Mouse (Mus musculus): ENCODE results near the gene Areg. TPM values are rescaled to one million over a fixed set of nuclear protein-coding genes. Genes with fewer than 3 reads are reported as not detected.

Areg gene
- polyA plus RNA-seq (2015; fragmentation: Nextera tagmentation; extraction: Ambion mirVana), result 0.62 TPM in 2 replicates

DNA sequence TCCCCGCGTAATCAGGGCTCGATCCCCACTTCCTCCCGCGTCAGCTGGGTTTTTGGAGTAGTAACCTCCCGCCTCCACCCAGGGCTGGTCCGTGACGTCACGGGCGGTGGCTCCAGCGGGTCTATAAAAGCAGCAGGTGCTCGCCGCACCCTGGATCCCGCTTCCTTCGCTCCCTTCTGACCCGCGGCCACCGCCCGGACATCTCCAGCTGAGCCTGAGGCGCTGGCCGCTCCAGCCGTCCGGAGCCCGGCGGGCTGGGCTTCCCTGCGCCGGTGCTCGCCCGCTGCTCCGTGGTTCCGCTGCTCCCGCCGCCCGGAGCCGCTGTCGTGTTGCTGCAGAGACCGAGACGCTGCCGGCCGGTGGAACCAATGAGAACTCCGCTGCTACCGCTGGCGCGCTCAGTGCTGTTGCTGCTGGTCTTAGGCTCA, at the start of gene Areg:
Areg (plus strand) TSS at position 154 of the 428 bp plus-strand sequence.
- peak; percentile 34 for DNase-seq (ENCODE audit: low spot score)

DNA sequence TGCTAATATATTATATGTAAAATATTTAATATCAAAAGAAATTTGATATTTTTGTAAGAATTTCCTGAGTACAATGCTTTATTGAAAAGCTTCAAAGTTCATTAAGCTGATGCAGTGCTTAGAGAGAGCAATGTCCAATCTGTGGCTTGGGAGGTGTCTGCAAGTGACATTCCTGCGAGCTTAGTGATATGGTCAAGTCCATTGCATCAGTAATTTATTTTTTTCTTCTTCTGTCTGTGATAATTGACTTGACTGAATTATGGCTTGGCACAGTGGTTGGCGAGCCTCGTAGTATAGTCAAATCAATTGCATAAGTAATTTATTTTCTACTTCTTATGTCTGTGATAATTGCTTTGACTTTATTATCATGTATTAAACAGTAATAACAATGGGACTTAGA, 49.1 kb upstream of the Areg start:
- DNase-seq (ENCODE audit: low spot score), result no peak

DNA sequence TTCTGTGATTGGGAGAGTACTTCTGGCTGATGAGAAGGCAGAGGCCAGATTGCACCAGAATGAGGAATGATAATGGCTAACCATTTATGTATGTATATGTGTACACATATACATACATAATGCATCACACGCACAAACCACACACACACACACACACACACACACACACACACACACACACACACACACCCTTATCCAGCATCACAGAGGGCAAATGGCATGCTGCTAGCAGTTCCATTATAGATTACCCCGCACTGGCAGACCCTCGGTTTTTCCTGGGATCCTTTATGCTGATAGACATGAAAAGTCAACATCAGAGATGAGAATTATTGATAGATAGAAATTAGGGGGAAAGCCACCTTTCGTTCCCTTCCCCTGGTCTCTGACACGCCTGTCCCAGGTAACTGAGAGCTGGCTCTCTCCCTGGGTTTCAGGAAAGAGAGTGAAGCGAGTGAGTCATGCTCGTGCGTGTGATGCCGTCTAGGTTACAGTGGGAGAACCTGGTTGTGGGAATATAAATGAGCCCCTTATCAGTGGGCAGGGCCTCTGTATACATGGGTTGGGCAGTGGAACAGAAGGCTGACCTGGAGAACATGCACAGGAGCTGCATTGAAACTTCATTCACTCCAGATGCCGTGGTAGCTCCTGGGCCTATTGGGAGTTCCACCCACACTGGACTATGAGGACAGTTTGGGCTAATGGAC, 41.3 kb upstream of the Areg start:
- no peak for DNase-seq (ENCODE audit: low spot score)

DNA sequence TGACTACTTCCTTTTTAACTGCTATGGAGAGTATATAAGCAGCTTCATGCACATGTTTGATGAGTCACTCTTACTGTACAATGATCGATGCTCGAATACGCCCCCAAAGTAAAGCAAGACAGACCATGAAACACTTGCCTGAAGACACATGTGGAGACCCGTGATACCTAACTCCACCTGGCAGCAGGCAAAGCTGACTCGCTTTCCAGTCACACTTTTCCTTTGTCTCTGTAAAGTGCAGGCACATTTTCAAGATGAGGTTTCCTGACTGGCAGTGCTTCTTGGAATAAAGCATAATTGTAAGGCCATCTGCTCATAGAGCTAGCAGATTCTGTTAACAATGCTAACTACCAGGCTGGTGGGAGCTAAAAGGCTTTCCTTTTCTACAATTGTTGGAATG, 37.7 kb upstream of the Areg start:
- no peak for DNase-seq (ENCODE audit: low spot score)

DNA sequence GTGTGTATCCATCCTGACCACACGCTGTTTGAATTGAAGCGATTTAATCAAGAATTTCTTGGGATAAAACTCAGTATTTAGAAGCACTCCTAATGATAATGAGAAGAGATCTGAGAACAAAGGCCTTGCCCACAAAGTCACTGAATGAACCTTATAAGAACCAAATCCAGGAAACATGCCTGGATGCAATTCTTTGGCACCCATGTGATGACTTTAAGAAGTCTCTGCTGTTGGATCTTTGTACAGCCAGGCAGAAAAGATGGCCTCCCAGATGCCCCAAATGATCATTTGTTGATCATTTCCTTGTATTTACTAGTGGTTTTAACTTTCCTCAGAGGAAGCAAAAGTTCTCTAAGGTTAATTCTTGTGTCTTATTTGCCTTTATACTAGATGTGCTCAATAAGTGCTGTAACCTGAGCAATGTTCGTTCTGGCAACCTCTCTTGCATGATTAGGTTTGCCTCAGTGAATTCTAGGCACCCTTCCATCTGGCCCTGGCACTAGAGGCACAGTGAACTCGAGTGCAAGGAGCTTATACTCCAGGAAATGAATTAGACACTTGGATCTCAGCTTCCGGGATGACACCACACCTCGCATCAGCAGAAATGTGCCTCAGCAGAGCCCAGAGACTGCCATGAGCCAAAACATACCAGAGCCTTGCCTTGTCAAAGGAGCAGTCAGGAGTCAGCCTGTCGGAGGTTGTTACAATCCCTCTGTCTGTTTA, 35.3 kb upstream of the Areg start:
- DNase-seq (ENCODE audit: low spot score), result no peak

DNA sequence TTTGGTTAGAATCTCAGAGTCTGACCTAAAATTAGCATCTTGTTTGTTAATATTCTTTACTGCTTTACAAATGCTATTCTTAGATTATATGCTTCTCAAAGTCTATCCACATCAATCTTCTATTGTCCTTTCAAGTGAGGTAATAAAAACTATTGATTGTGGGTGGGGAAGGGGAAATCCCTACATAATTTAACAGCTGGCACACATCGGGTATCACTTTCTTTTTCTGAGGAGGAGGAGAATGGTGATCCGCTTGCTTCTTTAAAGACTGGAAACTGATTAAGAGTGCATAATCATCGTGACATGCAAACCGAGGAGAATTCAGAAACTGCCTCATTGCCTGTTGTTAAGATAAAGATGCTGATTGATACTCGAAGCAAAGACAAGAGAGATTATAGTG, 33.2 kb upstream of the Areg start:
- DNase-seq (ENCODE audit: low spot score), result no peak

DNA sequence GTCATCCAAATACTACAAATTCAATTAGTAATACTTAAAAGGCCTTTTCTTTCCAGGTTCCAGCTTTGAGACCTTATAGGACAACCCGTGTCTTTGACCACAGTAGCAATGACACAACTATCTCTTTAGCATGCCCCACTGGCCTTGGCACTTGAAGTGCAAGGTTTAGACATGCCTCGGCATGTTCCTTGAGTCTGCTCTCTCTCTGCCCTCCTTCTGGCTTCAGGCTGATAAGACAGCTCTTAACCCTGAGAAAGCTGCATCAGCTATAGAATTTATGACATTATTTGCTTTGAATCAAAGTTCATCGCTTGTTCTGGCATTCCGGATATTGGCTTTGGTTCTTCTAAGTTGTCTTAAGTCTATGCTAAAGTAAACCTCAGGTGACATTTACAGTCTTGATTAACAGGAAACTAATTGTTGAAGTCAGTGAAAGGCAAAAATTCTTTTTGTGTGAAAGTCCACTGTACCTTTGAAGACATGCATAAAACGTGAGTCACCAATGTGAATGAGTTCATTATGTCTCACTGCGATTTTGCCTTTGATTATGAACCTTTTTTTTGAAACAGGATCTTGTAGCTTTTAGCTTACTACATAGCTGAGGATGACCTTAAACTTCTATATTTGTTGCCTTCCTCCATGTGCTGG, 29.3 kb upstream of the Areg start:
- no peak for DNase-seq (ENCODE audit: low spot score)

DNA sequence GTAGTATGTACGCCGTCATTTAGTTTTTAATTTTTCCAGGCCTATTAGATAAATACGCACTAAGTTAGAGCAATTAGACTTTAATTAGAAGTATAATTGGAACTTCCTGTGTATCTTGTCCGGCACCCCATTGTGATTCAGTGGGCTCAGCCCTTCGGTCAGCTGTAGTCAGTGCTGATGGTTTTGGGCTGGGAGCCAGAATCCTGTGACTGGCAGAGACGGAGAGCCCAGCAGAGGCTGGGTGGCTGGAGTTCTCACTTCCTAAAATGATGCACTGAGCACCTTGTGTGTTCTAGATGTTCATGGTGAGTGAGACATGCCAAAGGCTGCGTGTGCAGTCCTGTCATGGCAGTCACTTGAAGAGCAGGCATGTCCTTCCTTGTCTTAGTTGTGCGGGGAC, 28.4 kb upstream of the Areg start:
- DNase-seq (ENCODE audit: low spot score), result no peak

DNA sequence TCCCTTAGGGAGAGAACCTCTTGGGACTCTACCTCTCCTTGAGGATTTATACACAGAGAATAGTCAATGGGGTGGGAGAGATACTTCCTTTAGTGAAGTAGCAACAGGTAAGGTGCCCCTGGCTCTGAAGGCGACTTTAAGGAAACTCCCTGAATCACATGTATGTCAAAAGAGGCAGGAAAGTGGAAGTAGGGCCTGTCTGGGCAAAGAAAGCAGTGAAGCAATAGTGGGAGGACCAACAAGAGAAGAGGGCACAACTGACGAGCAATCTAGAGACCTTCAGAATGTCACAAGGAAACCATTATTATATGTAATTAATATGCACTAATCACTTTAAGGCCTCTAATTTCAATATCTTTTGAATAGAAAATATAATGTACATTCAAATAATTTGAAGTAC, 25.4 kb upstream of the Areg start:
- no peak for DNase-seq (ENCODE audit: low spot score)

DNA sequence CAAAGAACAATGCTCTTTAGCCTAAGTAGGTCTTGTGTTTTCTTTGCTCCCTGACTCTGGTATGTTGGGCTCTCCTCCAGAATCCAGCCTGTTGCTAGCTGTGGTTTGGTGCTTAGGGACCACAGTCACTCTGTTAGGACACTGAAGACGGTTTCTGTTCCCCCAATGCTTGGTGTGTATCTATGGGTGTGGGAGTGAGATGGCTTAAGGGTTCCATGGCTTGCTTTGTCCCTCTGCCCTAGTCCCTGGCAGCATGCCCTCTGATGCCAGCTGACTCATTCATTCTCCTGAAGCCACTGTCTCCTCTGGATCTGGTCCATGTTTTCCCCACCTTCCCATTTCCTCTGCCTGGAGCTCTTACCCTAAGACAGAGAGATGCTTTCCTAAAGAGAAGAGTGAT, 24.8 kb upstream of the Areg start:
- no peak for DNase-seq (ENCODE audit: low spot score)

DNA sequence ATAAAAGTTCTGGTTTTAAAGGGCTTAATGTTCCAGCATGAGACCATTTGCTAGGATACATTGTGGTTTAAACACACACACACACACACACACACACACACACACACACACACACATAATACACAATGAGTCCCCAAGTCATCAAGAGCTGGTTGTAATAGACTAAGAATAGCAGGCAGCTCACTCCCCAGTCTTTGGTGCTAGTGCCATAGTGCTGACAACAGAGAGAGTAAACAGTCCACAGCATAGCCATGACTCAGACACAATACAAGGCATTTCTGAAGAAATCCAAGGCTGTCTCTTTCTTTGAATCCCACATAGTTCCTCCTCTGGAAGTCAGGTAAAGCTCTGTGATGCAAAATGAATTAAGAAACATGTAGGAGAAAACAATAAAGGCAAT, 20.8 kb upstream of the Areg start:
- no peak for DNase-seq (ENCODE audit: low spot score)

DNA sequence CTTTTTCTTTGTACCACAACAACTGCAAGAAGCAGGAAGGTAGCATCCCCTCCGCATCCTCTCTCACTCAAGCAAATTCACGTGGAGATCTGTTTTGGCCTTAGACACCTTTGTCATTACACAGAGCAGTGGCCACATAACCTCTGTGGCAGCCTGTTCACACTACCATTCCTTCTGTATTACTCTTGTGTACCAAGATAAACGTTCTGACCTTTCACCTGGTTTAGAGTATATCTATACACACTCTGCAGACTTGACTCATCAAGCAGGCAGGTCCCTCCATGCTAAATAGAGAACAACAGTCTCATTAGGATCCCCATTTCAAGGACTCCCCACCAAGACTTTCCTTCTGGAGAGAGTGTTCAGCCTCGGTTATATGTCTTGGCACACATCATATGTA, 16.0 kb upstream of the Areg start:
- DNase-seq (ENCODE audit: low spot score), result no peak

DNA sequence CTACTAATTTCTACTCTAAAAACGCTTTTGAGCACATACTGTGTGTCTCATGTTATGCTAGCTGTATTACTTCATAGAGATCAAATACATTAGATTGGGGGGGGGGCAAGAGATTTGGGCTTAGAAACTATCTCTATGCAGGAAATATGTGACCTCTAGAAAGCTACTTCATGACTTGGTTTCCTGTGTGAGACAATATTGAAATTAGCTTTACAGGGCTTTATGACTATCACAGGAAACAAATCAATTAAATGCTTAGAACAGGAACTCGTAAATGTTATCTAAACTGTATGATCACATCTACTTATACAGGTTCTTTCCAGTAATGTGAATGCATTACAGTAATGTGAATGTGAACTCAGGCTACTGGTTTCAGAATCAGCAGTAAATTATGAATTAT, 15.3 kb upstream of the Areg start:
- DNase-seq (ENCODE audit: low spot score), result no peak

DNA sequence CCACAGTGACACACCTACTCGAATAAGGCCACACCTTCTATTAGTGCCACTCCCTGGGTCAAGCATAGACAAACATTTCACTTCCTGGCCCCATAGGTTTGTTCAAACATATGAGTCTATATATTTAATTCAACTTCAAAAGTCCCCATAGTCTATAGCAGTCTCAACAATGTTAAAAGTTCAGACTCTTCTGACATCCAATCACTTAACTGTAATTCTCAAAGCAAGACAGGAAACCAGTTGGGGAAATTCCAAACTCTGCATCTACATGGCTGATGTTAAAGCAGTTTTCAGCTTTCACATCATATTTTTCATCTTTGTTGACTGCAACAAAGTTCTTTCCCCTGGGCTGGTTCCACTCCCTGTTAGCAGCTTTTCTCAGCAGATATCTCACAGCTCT, 12.8 kb upstream of the Areg start:
- DNase-seq (ENCODE audit: low spot score), result no peak

DNA sequence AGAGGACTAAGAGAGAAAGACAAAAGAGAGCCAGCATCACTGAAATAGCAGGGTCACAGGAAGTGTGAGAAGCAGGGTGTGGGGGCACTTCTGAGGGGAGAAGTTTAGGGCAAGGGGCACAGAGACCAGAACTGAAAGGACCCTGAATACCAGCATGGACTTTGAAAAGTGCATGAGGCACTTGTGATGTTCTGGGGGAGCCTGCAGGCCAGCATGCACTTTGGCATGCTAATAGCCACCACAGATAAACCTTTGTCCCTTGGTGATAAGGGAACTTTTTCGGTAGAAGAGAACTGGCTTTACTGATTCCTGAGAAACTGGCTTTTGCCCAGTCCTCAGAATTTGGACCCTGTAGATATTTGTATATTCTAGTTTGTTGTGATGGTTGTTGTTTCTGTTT, 4.4 kb upstream of the Areg start:
- no peak for DNase-seq (ENCODE audit: low spot score)

DNA sequence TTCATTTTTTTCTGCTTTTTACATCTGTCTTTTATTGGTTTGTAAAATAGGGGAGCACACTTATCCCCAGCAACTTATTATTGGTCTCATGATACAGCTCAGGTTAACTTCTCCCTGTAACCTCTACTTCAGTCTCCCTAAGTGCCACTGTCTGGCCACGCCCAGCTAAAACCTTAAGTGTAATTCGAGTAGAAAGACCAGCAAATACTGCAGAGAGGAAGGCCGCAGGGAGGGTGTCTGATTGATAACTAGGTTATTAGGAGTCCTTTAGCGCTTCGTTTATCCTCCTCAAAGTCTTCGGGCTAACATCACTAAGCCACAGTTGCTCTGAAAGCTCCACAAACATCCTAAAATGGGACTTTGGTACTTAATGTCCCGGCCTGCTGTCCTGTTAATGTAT, 429 bp upstream of the Areg start:
- no peak for DNase-seq (ENCODE audit: low spot score)

DNA sequence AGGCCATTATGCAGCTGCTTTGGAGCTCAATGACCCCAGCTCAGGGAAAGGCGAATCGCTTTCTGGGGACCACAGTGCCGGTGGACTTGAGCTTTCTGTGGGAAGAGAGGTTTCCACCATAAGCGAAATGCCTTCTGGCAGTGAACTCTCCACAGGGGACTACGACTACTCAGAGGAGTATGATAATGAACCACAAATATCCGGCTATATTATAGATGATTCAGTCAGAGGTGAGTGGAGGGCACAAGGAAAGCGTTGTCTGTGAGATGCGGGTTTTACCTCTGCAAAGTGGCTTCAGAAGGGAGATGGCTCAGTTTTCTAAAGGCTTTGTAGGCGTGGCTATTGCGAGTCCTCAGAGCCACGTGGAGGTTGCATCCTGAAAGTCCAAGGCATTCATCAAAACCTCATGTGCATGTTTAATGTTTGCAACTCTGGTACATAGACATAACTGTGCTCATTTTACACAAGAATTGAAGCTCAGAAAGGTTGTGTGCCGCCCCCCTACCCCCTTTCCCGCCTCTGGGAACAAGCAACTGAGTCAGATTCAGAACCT, 1.6 kb downstream of the Areg start:
- DNase-seq (ENCODE audit: low spot score), result no peak

DNA sequence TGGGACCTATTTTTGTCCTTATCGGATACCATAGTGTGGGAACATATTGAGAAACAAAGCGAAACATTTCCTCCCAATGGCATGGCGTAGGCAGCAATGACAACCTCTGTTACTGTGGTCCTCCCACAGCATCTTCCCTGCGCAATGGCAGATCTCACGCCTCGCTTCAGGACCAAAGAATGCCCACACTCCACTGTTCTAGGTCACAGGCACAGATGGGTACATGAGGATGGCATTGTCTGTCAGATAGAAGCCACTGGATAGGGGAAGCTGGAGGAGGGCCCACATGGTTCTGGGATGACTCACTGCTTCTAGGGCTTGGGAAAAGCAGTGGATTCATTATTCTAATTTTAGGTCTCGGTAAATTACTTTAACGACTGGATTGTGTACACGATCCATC, 5.6 kb downstream of the Areg start:
- DNase-seq (ENCODE audit: low spot score), result no peak

DNA sequence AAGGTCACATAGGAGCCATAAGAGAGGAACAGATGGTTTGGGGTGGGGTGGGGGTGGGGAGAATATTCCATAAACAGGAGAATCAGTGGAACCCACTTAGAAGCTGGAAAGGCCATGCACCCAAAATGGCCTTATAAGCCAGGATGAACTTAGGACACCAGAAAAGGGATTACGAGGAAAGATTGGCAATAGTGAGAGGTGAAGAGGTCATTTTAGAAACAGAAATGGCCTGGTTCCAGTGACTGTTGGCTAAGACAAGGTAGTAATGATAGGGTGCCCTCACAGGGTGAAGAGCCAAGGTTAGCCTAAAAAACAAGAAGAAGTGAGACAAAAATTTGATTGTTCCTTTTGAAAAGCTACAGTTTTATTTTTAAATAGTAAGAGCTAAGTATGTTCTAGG, 7.6 kb downstream of the Areg start:
- no peak for DNase-seq (ENCODE audit: low spot score)

DNA sequence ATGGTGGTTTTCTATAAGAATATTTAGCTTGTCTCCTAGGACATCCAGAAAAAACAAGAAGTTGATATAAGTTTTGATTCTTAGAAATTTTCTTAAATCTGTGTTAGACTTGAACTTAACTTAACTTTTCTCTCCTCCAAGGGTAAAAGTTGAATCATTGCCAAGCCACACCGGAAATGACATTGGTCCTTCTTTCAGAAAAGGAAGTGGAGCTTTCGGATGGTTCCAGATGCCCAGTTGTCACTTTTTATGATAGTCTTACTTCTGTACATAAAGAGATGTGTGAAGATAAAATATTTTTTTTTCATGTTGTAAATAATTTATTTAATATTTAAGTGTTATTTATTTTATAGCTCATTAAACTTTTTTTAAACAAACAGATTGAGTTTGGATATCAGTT, 8.7 kb downstream of the Areg start:
- no peak for DNase-seq (ENCODE audit: low spot score)

DNA sequence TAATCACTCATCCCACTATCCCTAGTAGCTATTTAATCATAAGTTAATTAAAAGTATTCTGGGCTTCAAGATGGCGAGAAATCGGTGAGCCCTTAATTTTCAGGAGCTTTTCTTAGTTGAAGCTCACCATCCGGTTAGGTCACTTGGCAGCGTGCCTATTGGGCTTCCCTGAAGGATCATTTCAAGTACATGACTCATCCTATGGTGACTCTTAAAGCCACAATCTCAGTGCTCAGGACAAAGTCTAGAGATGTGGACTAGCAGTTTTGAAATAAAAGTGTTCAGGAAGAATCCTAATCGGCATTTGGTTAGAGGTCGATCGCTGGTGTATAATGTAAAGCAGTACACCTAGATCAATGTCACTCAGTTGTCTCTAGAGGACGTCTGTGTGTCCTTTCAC, 17.3 kb downstream of the Areg start:
- DNase-seq (ENCODE audit: low spot score), result no peak

DNA sequence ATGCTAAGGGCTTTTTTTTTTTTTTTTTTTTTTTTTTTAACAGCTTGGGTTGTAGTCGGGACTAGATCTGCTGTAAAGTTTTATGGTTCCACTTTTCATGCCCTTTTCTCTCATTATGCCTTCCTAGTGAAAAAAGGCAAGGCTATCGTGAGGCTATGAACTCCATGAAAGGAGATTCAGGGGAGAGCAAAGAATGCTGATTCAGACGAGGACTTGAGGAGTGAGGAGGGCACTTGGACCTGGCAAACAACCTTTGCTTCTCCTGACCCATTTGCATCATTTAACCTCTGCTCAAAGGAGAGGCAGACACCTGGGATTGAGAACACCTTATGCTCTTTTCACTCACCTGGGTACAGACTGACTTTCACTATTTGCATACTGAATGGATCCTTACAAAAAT, 17.8 kb downstream of the Areg start:
- no peak for DNase-seq (ENCODE audit: low spot score)
